13 mouse cellular contexts compared by ENCODE assay signal in the genomic region with DNA sequence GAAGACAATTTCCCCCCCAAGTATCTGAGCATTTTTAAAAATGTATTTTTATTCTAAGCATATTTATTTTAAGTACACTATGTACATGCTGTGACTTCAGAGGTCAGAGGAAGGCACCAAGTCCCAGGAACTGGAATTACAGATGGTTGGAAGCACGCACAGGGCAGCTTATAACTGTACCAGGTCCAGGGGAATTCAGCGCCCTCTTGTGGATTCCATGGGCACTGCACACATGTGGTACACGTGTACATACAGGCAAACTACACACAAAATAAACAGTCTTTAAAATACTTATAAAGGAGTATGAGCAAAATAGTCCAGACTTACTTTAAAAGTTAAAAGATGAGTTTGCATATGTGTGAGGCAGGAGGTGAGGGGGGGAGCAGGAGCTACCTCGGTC. TPM values are rescaled to one million over a fixed set of nuclear protein-coding genes. Genes with fewer than 3 reads are reported as not detected.
DNase-seq lines count a peak whose midpoint lies in the region; ATAC-seq and TF ChIP-seq lines count a peak whose summit lies in the region.
"Had no signal": no experiment of that assay in that cellular context is flagged by ENCODE, and none has a peak within 500 bp of the region (broad histone marks: within the 10 kb centered on the region; RNA-seq: fewer than 3 reads in every experiment).

No protein-coding gene starts in this region.

- no peak for ATAC-seq in liver, embryonic 11.5 days (replicated peaks; ENCODE audit: low FRiP score)
- ATAC-seq in midbrain, embryonic 15.5 days (replicated peaks): no peak

- no peaks in the 10 kb centered on the region for H3K27me3 ChIP-seq in liver, adult 2 months (ENCODE audit: control insufficient read depth, insufficient read depth, low read length)
- no peaks in the 10 kb centered on the region for H3K27me3 ChIP-seq in liver, embryonic 11.5 days (replicated peaks; ENCODE audit: control insufficient read depth, insufficient read depth, low read length)
- no peaks in the 10 kb centered on the region for H3K27me3 ChIP-seq in E14TG2a.4 (ENCODE audit: insufficient read depth, low read length)
- no peaks in the 10 kb centered on the region for H3K27me3 ChIP-seq in midbrain, embryonic 15.5 days (replicated peaks)

- TF ChIP-seq CTCF in liver, adult 2 months (IDR thresholded peaks at IDR 0.05; ENCODE audit: low read depth, low read length): peak; percentile 16; the same call in 1 of the 2 replicates
- peak; percentile 95 for TF ChIP-seq CTCF in E14TG2a.4 (conservative IDR thresholded peaks at IDR 0.05; ENCODE audit: low read length)

- H3K9ac ChIP-seq in liver, adult 2 months (ENCODE audit: low read depth, low read length): no peak overlapping the region
- no peak overlapping the region for H3K9ac ChIP-seq in liver, embryonic 11.5 days (ENCODE audit: low read depth, low read length)
- H3K9ac ChIP-seq in midbrain, embryonic 15.5 days: no peak overlapping the region

- H3K4me2 ChIP-seq in liver, embryonic 11.5 days: no peak overlapping the region
- H3K4me2 ChIP-seq in midbrain, embryonic 15.5 days: no peak overlapping the region

- no peaks in the 10 kb centered on the region for H3K79me2 ChIP-seq in liver, adult 2 months (ENCODE audit: control insufficient read depth, insufficient read depth, low read length)

- H3K27ac ChIP-seq in liver, adult 2 months (replicated peaks; ENCODE audit: insufficient read depth, low read depth, low read length): no peak overlapping the region
- H3K27ac ChIP-seq in liver, embryonic 11.5 days (ENCODE audit: low read depth, low read length): no peak overlapping the region
- no peak overlapping the region for H3K27ac ChIP-seq in midbrain, embryonic 15.5 days
- H3K27ac ChIP-seq: forebrain, embryonic 10.5 days; macrophage had no signal

- H3K4me1 ChIP-seq in liver, adult 2 months (ENCODE audit: control insufficient read depth, insufficient read depth, low read length): no peaks in the 10 kb centered on the region
- H3K4me1 ChIP-seq in liver, embryonic 11.5 days (replicated peaks; ENCODE audit: control insufficient read depth, insufficient read depth, low read length): no peaks in the 10 kb centered on the region
- peaks cover 15% of the 10 kb centered on the region for H3K4me1 ChIP-seq in E14TG2a.4 (replicated peaks; ENCODE audit: low read depth, low read length)
- H3K4me1 ChIP-seq in midbrain, embryonic 15.5 days: no peaks in the 10 kb centered on the region

- peak; percentile 59 to 73 for DNase-seq in cerebellum, postnatal 10 days
- no peak for DNase-seq in cerebellum, adult 9-11 months
- DNase-seq in liver, adult 2 months (ENCODE audit: extremely low read depth, low read depth, low spot score): no peak
- DNase-seq in liver, embryonic 11.5 days (ENCODE audit: low spot score): no peak
- peak; percentile 29 for DNase-seq in induced T-regulatory cell, adult 2 months (ENCODE audit: low read depth)
- DNase-seq in ovary, postnatal 36 days (ENCODE audit: low spot score): no peak
- DNase-seq: adrenal gland, adult 2 months had no signal

- no peak for TF ChIP-seq POLR2A in liver, adult 2 months (IDR thresholded peaks at IDR 0.05; ENCODE audit: extremely low read depth, insufficient read depth, low read length)

- no peaks in the 10 kb centered on the region for H3K36me3 ChIP-seq in liver, adult 2 months (ENCODE audit: control insufficient read depth, insufficient read depth, low read length)
- no peaks in the 10 kb centered on the region for H3K36me3 ChIP-seq in liver, embryonic 11.5 days (ENCODE audit: control insufficient read depth, insufficient read depth, low read length)
- no peaks in the 10 kb centered on the region for H3K36me3 ChIP-seq in E14TG2a.4 (ENCODE audit: insufficient read depth, low read length)
- no peaks in the 10 kb centered on the region for H3K36me3 ChIP-seq in midbrain, embryonic 15.5 days (replicated peaks)
- H3K36me3 ChIP-seq: forebrain, embryonic 10.5 days had no signal

- no peak overlapping the region for H3K4me3 ChIP-seq in liver, adult 2 months (ENCODE audit: insufficient read depth, low read depth, low read length)
- no peak overlapping the region for H3K4me3 ChIP-seq in liver, embryonic 11.5 days (ENCODE audit: low read depth, low read length)
- H3K4me3 ChIP-seq in E14TG2a.4 (replicated peaks; ENCODE audit: low read length): no peak overlapping the region
- no peak overlapping the region for H3K4me3 ChIP-seq in midbrain, embryonic 15.5 days
- H3K4me3 ChIP-seq: forebrain, embryonic 10.5 days had no signal

- H3K9me3 ChIP-seq in liver, embryonic 11.5 days (ENCODE audit: control insufficient read depth, low read length): no peaks in the 10 kb centered on the region
- 0 out of 2 replicates have a peak, but pooled peaks cover 4% of the 10 kb centered on the region for H3K9me3 ChIP-seq in E14TG2a.4 (ENCODE audit: low read length)
- no peaks in the 10 kb centered on the region for H3K9me3 ChIP-seq in midbrain, embryonic 15.5 days
- H3K9me3 ChIP-seq: forebrain, embryonic 10.5 days had no signal

- WGBS in liver, adult 2 months: 82% methylated on average over 4 of the region's 4 CpGs
- WGBS in liver, embryonic 11.5 days: 73% methylated on average over 4 of the region's 4 CpGs
- WGBS in midbrain, embryonic 15.5 days: 80% methylated on average over 4 of the region's 4 CpGs

RNA-seq across cellular contexts. Expression of gene Pgbd5, which starts 45.5 kb away (rescaled TPM):
- 0.07 TPM in 1 of 2 replicates, not detected in the other for total RNA-seq in liver, adult 2 months (2014; rRNA removed)
- polyA plus RNA-seq in liver, adult 2 months (2012; rRNA removed): not detected in 2 replicates
- 0.27 and 0.55 TPM in 2 replicates for polyA plus RNA-seq in liver, embryonic 11.5 days (2014; fragmentation: Nextera tagmentation; extraction: Ambion mirVana)
- 15.3 and 15.8 TPM in 2 replicates for polyA plus RNA-seq in midbrain, embryonic 15.5 days (2015; fragmentation: Nextera tagmentation; extraction: Ambion mirVana)
- total RNA-seq: common myeloid progenitor, adult 5-6 weeks had no signal
- polyA plus RNA-seq: C2C12 had no signal

Comparison
In these comparisons a context has a peak if more than half of its experiments do, and no peak if none do; other contexts are left out.
1. DNase-seq: peak in cerebellum, postnatal 10 days (2 of 2) and induced T-regulatory cell, adult 2 months (single experiment); none in cerebellum, adult 9-11 months (single experiment), liver, adult 2 months (single experiment), liver, embryonic 11.5 days (single experiment) and ovary, postnatal 36 days (single experiment).
2. RNA of gene Pgbd5, which starts 45.5 kb away (polyA plus RNA-seq): 15.3 to 15.8 TPM in midbrain, embryonic 15.5 days; 0.27 to 0.55 TPM in liver, embryonic 11.5 days and not detected in liver, adult 2 months; every median in the first group is over 10 times any median in the second.